Mouse (Mus musculus) liver, postnatal 0 days (tissue): ENCODE results near the gene BC030499.

Source experiments
- CTCF ChIP-seq: sonication (generic); IDR thresholded peaks from 2 replicates; pipeline ENCODE4 v1.5.1; 2016; ENCODE audit warnings: antibody characterized with exemption, low read depth
- EP300 ChIP-seq: IDR thresholded peaks from 2 replicates; pipeline ENCODE4 v1.6.1; 2016; ENCODE audit warnings: antibody characterized with exemption, low read depth, mild to moderate bottlenecking

DNA sequence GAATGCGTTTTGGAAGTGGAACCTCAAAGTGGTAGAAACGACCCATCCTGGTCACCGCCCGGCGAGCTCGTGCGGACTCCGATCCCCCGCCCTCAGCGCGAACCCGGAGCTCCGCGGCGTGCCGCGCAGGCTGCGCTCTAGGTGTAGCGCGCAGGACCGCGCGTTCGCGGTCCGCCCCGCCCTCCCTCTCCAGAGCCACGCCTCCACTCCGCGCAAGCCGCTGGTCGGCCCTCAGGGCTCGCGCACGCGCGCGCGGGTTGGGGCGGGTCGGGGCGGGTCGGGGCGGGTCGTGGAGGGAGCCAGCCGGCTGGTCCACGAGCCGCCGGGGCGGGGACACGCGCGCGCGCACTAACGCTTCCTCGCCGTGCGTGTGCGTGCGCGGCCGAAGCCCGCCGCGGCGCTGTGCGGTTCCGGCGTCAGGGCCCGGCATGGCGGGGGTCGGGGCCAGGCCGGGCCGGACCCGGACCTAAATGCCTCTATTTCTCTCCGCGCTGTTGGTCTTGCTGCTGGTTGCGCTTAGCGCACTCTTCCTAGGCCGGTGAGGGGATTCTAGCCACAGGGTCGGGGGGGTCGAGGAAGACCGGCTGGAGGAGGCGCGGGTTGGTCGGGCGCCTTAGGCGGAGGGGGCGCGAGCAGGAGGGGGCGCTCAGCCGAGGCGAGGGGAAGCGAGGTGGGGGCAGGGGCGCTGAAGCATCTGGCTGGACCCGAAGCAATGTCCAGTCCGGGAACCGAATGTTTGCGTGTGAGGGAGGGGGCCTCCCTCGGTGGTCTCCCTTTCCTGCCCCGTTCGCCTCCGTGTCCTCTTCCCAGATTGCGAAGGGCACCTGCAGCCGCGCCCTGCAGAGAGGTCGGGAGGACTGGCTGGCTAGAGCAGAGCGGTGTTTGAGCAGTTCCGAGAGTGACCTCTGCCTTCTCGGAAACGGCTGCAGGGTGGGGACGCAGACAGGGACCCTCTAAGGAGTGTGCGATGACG, 29.0 kb upstream of the BC030499 start, which contains the start of gene 2610507B11Rik:
- TF ChIP-seq CTCF (peak; percentile 24; the same call in 1 of the 2 replicates), EP300 (no peak)
